Mouse (Mus musculus): ENCODE data around the gene Gm28372.

Gm28372 gene

GRCm38 (mm10) chr2:130450434-130450796, 45.4 kb downstream of the Gm28372 start:
- no peak for DNase-seq (ENCODE audit: low read depth, low spot score)

GRCm38 (mm10) chr2:130451086-130451726, 46.2 kb downstream of the Gm28372 start:
- no peak for DNase-seq (ENCODE audit: low read depth, low spot score)

GRCm38 (mm10) chr2:130451727-130452090, 46.7 kb downstream of the Gm28372 start:
- DNase-seq (ENCODE audit: low read depth, low spot score) = no peak

GRCm38 (mm10) chr2:130452266-130452665, 47.2 kb downstream of the Gm28372 start:
- no peak for DNase-seq (ENCODE audit: low read depth, low spot score)

- no peak for DNase-seq (ENCODE audit: low read depth, low spot score)
Measured at GRCm38 (mm10) chr2:130453421-130453820, 48.4 kb downstream of the Gm28372 start.

GRCm38 (mm10) chr2:130454748-130455370, 49.8 kb downstream of the Gm28372 start:
- no peak for DNase-seq (ENCODE audit: low read depth, low spot score)

All from embryo, embryonic 11.5 days (tissue).